Mouse (Mus musculus) mouse embryonic stem cell (cell line): ENCODE measurements around the gene AA986860.

ENCODE experiments used
- in situ Hi-C, 2 experiments: fragments of 300-500 bp; cut with MboI; formaldehyde crosslinking; loops; 1 replicate in 1 of 2; 3 replicates in 1 of 2; pipeline ENCODE4 v1.14.3; 2019 to 2020; ENCODE audit warnings: low sequenced_read_pairs in 2 of 2, low pct_unique_long_range_greater_than_20kb in 1 of 2, mixed read lengths in 1 of 2; ENCODE audit not compliant: unreplicated experiment in 1 of 2

AA986860 gene

DNA sequence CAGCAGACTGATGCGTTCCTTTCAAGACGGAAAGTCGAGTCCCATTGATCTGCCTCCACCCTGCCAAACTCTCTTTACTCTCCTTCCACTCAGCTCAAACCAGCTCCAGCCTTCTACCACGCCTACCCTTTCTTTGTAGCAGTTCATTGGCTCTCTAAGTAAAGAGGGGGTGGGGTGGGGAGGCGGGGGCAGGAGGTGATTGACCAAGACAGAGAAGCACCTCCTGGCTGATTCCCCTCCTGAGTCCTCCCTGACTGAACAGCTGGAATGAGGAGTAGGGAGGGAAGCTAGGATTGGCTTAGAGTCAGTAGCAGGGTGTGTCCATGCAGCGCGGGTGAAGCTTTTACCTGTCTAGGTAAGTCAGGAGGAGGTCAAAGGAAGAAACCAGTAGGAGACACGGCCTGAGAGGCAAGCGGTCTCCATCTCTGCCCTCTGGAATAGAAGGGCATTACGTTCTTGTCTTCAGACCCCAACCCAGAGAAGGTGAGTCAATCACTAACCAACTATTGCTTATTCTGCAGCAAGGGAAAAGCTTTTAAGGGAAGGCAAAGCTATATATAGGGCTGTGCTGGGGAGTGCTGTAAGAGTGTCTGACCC lies at the start of gene AA986860:
Gene AA986860, plus strand, starts transcription at position 236 of the 597 bp plus-strand sequence.
- in situ Hi-C loops: no loop called here

DNA sequence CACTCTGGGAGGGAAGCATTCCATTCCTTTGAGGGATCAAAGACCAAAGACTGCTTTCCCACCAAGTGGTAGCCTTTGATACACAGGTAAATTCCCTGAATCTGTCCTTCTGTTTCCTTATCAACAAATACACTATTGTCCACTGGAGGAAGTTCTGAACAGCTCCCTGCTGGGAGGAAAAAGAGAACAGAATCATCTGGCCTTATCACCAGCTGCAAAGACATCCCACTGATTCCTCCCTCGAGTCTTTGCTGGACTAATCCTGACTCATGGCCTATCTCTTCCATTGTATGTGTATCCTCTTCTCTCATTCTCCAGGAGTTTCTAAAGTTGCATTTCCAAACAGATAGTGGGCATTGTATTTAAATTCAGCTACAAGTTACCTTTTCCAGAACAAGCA lies 47.9 kb upstream of the AA986860 start:
- in situ Hi-C loops: no loop called here

DNA sequence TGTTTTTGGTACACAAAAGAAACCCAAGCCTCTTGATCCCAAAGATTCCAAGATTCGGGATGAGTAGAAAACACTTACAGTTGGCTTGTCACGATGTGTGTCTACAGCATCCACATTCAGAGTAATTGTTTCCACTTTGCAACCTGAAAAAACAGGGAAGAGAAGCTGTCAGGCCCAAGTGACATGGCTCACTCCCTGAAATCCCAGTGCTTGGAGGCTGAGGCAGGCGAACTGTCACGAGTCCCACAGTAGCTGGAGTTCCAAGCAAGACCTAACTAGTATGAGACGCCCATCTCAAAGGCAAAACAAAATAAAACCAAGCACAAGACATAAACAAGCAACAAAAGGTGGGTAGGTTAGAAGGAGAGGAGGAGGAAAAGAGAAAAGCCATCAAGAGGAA lies 33.2 kb upstream of the AA986860 start:
- in situ Hi-C loops: no loop called here

GRCm38 (mm10) chr1:130699937-130700633 lies 31.7 kb upstream of the AA986860 start:
- in situ Hi-C loops: no loop called here

GRCm38 (mm10) chr1:130701976-130702375 lies 29.8 kb upstream of the AA986860 start:
- in situ Hi-C loops: no loop called here

DNA sequence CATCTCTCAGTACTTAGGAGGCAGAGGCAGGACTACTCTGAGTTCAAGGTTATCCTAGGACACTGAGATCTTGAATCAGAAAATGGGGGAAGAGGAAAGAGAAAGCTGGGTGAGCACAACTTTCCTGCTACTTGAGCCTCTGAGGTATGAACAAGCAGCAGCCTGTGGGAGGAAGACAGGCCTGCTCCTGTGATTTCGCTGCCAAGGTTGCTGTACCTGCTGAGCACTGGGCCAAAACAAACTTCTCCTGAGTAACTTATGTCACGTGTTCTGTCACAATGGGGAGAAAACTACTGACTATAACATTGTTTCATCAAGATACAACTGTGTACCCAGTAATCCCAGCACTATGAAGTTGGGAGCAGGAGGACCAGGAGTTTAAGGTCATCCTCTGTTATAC lies 28.2 kb upstream of the AA986860 start:
- in situ Hi-C loops: no loop called here

DNA sequence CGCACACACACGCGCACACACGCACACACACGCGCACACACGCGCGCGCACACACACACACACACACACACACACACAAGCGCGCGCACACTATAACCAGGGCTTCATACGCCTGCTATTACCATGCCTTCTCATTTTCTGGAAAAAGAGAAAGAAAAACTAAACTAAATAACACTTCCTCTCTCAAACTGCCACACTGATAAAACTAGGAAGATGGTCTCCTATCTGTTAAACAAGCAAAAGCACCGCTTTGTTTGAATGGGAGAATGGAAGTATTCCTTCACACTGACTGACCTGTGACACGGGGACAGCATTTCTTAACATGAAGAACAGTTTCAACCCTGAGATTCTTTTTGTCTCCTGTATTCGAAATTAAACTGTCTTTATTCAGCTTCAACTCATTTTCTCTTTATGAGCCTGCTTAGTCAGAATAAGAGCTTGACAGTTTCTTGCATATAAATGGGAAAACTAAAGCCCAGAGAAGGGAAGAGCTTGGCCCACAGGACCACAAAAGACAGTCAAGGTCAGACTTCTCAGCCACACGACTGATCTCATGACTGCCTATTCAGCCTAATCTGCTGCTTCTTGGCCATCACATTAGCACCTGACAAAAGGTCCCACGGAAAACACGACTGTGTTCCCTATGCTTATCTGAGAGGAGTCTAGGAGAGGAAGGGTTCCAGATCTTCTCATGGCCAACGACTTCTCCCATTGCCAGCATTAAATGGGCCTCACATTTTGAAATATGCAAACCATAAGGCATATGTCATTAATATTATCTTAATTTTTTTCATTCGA lies 21.3 kb upstream of the AA986860 start:
- in situ Hi-C loops: no loop called here

DNA sequence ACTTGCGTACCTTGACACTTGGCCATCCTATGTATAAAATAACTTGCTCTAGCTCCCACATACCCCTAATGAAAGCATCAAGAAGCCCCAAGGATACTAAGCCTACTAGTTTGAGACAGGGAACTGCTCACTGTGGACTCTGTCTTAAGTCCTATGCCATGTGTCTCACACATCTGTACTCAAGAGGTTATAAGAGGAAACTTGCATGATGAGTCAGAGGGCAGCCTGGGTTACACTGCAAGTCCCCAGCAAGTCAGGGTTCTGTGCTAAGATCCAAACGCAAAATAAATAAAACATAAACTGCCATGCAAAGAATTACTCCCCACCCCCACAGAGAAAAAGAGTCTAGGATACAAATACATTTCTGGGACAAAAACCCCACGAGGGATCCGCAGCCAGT lies 17.7 kb upstream of the AA986860 start:
- in situ Hi-C loops: no loop called here

GRCm38 (mm10) chr1:130715561-130716217 lies 16.1 kb upstream of the AA986860 start, which contains the start of gene Gm29427:
Gene Gm29427 (minus strand): TSS chr1:130715799.
- in situ Hi-C loops: no loop called here

GRCm38 (mm10) chr1:130716218-130716512 lies 15.6 kb upstream of the AA986860 start:
- in situ Hi-C loops: no loop called here

DNA sequence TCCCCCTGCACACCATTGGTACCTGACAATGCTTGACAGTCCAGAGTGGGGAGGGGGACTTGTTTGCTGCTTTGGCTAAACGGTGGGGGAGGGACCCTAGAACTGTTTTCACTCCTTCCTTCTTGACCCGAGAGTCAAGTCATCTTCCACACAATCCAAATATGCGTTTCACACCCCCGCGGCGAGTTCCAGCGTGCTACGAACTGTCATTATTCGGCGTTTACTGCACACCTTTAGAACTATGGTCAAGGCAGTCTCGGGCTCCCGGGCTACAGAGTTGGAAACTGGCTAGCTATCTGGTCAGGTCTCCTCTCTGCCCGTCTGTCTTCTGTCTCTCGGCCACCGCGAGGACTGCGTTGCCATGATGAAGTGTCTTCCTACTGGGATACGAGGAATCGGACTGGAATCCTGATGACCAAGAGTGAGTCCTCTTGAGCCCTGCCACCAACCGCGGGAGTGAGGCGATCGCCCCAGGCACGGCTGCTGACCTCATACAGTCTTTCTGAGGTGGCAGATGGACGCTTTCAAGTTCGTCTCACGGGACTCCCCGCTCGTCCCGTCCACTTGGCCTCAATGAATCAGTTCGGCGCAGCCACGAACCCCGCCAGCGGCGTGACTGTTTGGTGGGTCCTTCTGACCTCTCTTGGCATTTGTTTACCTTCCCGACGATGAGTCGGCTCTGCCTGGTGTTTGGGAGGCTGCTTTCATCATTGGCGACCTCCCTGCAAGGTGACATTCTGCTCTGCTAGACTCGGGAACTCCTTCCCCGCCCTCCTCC lies 15.1 kb upstream of the AA986860 start:
- in situ Hi-C loops: no loop called here

DNA sequence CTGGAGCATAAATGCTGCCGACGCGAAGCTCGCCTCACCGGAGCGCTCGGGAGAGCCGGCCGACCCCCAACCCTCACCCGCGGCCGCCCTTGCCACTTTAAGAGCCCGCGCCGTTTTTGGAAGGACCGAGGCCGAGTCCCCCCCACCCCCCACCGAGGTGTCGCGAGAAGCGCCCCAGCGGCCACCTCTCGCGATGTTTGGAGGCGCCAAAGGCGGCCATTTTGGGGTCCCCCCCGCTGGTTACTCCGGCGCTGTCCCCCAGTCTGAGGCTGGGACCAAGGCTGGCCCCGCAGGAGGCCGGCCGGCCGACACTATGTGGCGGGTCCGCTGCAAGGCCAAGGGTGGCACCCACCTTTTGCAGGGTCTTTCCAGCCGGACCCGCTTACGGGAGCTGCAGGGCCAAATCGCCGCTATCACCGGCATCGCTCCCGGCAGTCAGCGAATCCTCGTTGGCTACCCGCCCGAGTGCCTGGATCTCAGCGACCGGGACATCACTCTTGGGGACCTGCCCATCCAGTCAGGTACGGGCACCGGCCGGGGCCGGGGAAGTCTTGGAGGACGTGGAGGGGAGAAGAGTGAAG lies 14.4 kb upstream of the AA986860 start, which contains the start of gene Yod1:
Gene Yod1, plus strand, starts transcription at position 37 of the 581 bp plus-strand sequence.
- in situ Hi-C loops: no loop called here

DNA sequence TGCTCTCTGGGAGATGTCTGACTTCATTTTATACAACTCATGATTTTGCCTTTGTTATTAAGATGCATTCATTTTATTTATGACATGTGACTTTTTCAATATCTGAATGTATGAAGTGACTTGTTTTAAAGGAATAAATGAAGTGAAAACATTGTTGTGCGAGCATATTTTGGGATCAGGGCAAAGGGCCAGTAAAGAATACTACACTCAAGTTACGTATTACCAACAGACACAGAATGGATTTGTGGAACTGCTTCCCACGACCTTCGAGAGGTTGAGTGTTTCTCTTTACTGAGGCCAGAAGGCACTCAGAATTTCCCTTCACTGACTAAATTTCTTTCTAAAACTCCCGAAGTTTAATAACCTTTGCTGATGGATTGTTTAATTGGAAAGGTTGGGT lies 7.6 kb upstream of the AA986860 start:
- in situ Hi-C loops: no loop called here

DNA sequence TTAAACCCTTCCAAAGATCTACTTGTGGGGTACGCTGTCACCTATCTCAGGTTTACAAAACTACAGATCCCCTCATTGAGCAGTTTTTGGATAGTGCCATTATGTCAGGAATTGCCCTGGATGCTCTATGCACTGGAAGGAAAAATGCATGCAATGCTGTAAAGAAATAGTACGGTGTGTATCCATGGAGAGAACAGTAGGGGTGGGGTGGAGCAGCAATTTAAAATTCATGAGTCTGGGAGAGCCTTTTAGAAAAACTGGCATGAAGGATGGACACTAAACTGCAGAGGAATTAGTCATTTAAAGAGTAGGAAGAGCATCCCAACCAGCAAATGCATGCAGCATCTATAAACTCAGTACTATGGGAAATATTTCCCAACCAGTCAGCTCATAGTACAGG lies 5.4 kb upstream of the AA986860 start:
- in situ Hi-C loops: no loop called here

DNA sequence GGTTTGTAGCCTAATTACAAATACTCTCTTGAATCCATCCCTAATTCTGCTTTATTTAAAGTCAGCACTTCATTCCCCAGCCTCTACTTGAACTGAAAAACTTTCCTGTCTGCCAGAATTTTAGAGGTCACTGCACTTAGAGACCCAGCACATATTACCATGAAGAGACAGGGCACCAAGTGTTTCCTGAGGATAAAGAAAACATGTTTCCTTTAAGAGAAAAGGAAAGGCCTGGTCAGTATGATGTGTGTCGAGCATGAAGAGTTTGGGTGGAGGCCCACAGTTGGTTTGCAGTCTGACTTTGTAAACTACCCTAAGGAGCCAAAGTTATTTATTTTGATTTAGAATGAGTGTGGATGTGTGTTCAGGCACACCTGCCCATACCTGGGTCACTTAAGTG lies 3.7 kb upstream of the AA986860 start:
- in situ Hi-C loops: no loop called here

DNA sequence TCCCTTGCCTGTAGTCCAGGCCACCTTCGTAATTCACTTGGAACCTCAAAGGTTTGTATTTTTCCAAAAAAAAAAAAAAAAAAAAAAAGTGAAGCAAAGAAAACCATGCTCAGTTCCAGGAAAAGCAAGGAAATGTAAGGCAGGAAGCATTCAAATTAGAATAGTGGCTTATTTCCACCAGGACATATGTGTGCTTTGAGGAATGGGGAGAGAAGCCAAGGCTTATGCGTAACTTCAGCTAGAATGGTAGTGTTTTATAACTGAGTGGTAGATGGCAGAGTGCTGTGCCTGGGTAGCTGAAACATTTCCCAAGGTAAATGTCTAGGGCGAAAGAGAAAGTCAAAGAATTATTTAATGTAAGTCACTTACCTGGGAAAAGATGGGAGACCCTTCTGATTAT lies 3.1 kb upstream of the AA986860 start:
- in situ Hi-C loops: no loop called here

DNA sequence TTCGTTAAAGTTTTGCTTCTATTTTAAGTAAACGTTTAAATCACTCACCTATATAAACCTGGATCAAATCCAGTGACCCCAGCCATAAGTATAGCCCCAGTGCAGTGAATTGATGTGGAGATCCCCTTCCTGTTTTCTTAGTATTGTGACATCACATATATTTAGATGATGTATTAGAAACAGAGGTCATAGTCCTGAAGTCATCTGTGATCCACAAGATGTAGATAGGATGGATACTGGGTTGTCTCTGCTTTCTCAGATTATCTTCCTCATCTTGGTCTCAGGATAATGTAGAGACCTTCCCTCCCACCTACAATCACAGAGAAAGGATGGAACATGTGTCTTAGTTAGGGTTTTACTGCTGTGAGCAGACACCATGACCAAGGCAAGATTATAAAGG lies 2.6 kb upstream of the AA986860 start, which contains the start of gene Pfkfb2:
Gene Pfkfb2, minus strand, starts transcription at position 101 of the 400 bp plus-strand sequence.
- in situ Hi-C loops: no loop called here
